Mouse (Mus musculus): ENCODE data around the gene Prdm2. TPM values are rescaled to one million over a fixed set of nuclear protein-coding genes. Genes with fewer than 3 reads are reported as not detected.
A peak's percentile ranks its signal among the peaks of the same experiment; 100 is the strongest.

The Prdm2 gene
- total and polyA plus RNA-seq, 2 experiments from 2014 or later, result 11.0 to 16.6 TPM

DNA sequence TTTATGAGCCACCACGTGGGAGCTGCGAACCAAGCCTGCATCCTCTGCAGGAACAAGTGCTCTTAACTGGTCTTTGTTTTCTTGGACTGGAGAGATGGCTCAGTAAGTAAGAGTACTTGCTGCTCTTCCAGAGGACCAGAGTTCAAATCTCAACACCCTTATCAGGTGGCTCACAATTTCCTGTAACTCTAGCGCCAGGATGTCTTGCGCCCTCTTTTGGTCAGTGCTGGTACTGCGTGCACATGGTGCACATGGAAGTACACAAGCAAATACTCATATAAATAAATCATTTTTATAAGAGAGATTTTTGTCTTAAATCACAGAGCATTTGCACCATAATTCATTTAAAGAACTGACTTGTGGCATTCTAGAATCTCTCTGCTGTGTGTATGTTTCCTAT lies 35.3 kb upstream of the Prdm2 start:
- DNase-seq (ENCODE audit: low spot score) (no peak), ATAC-seq (no peak)
- no peak overlapping the region for H3K4me2 ChIP-seq (ENCODE audit: low read depth, low read length)
- TF ChIP-seq CTCF (IDR thresholded peaks at IDR 0.05; ENCODE audit: low read depth), result peak; percentile 57
- no peaks in the 10 kb centered on the region for H3K4me1 ChIP-seq (ENCODE audit: insufficient read depth, low read length)
- no peaks in the 10 kb centered on the region for H3K9me3 ChIP-seq (ENCODE audit: low read length)
- H3K36me3 ChIP-seq (ENCODE audit: insufficient read depth, low read length), result no peaks in the 10 kb centered on the region
- 76% methylated on average over 5 of the region's 5 CpGs for WGBS
- no peak overlapping the region for H3K4me3 ChIP-seq (ENCODE audit: low read length)
- no peak overlapping the region for H3K27ac ChIP-seq
- H3K9ac ChIP-seq (replicated peaks; ENCODE audit: low read length), result no peak overlapping the region
- H3K27me3 ChIP-seq (ENCODE audit: insufficient read depth, low read length), result no peaks in the 10 kb centered on the region

DNA sequence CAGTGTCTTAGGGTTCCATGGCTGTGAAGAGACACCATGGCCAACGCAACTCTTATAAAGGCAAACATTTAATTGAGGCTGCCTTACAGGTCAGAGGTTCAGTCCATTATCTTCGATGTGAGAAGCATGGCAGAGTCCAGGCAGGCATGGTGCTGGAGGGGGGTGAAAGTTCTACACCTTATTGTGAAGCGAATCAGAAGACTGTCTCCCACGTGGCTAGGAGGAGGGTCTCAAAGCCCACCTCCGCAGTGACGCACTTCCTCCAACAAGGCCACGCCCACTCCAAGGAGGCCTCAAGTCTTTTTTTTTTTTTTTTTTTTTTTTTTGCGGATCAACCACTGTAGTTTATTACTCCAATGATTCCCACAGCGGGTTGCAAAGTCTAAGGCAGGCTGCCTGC lies 28.5 kb upstream of the Prdm2 start:
- TF ChIP-seq CTCF (IDR thresholded peaks at IDR 0.05; ENCODE audit: low read depth), result no peak
- Histone ChIP-seq H3K27ac (no peak overlapping the region), H3K27me3 (ENCODE audit: insufficient read depth, low read length) (no peaks in the 10 kb centered on the region), H3K4me1 (ENCODE audit: insufficient read depth, low read length) (no peaks in the 10 kb centered on the region), H3K9ac (replicated peaks; ENCODE audit: low read length) (no peak overlapping the region), H3K4me2 (ENCODE audit: low read depth, low read length) (no peak overlapping the region), H3K9me3 (ENCODE audit: low read length) (no peaks in the 10 kb centered on the region), H3K36me3 (ENCODE audit: insufficient read depth, low read length) (no peaks in the 10 kb centered on the region), H3K4me3 (ENCODE audit: low read length) (no peak overlapping the region)
- DNase-seq (ENCODE audit: low spot score), result no peak
- WGBS, result 82% methylated on average over 9 of the region's 9 CpGs
- no peak for ATAC-seq

DNA sequence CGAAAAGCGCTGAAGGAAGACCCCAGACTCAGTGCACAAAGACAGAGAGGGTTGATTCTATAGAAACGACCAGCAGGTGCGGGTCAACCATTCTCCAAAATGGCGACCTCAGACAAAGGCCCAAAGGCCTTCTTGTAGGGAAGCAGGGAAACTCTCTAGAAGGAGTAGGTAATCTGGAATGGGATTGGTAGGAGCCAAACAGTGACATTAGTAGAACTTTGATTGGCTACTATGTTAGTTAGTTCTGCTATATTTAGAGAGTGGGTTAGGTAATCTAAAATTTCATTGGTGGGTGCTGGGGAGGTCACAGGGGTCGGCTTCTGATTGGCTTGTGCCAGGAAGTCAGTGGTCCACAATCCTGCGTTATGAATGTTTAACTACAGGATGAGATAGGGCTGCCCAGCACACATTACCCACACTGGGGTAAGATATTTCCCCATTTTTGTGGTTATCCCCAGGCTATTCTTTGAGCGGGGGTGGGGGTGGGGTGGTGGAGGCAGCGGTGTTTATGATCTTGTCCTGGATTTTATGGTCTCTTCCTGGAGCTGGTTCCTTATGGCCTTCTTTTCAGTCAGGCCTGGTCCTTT lies 26.9 kb upstream of the Prdm2 start:
- ATAC-seq (no peak), DNase-seq (ENCODE audit: low spot score) (no peak)
- H3K4me2 ChIP-seq (ENCODE audit: low read depth, low read length), result no peak overlapping the region
- TF ChIP-seq CTCF (IDR thresholded peaks at IDR 0.05; ENCODE audit: low read depth), result no peak
- H3K9me3 ChIP-seq (ENCODE audit: low read length), result no peaks in the 10 kb centered on the region
- no peak overlapping the region for H3K27ac ChIP-seq
- WGBS, result 91% methylated on average over 9 of the region's 9 CpGs
- H3K9ac ChIP-seq (replicated peaks; ENCODE audit: low read length), result no peak overlapping the region
- H3K27me3 ChIP-seq (ENCODE audit: insufficient read depth, low read length), result no peaks in the 10 kb centered on the region
- no peaks in the 10 kb centered on the region for H3K4me1 ChIP-seq (ENCODE audit: insufficient read depth, low read length)
- H3K36me3 ChIP-seq (ENCODE audit: insufficient read depth, low read length), result no peaks in the 10 kb centered on the region
- no peak overlapping the region for H3K4me3 ChIP-seq (ENCODE audit: low read length)

DNA sequence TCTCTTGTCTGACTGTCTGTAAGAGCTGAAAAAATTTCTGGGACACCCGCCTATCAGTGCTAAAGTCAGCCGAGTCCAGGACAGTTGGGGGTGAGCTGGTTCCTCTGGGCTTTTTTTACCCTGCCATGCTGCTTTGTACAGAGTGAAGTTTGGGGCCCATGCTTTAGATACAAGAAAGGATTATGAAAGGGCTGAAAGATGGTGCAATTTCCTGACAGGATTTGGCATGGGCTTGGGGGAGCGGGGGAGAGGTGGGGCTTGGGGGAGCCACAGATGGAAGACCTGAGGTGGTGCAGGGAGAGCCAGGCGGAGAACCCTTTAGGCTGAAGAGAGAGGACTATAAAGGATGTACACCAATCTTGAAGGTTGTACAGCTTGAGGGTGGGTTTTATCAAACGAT lies 26.3 kb upstream of the Prdm2 start:
- ATAC-seq (peak; percentile 24; the same call in 1 of the 2 replicates), DNase-seq (ENCODE audit: low spot score) (no peak)
- H3K4me1 ChIP-seq (ENCODE audit: insufficient read depth, low read length), result no peaks in the 10 kb centered on the region
- no peak overlapping the region for H3K27ac ChIP-seq
- H3K9ac ChIP-seq (replicated peaks; ENCODE audit: low read length), result no peak overlapping the region
- no peaks in the 10 kb centered on the region for H3K36me3 ChIP-seq (ENCODE audit: insufficient read depth, low read length)
- H3K9me3 ChIP-seq (ENCODE audit: low read length), result no peaks in the 10 kb centered on the region
- no peak overlapping the region for H3K4me2 ChIP-seq (ENCODE audit: low read depth, low read length)
- TF ChIP-seq CTCF (IDR thresholded peaks at IDR 0.05; ENCODE audit: low read depth), result no peak
- H3K4me3 ChIP-seq (ENCODE audit: low read length), result no peak overlapping the region
- WGBS, result 90% methylated on average over 5 of the region's 5 CpGs
- H3K27me3 ChIP-seq (ENCODE audit: insufficient read depth, low read length), result no peaks in the 10 kb centered on the region

DNA sequence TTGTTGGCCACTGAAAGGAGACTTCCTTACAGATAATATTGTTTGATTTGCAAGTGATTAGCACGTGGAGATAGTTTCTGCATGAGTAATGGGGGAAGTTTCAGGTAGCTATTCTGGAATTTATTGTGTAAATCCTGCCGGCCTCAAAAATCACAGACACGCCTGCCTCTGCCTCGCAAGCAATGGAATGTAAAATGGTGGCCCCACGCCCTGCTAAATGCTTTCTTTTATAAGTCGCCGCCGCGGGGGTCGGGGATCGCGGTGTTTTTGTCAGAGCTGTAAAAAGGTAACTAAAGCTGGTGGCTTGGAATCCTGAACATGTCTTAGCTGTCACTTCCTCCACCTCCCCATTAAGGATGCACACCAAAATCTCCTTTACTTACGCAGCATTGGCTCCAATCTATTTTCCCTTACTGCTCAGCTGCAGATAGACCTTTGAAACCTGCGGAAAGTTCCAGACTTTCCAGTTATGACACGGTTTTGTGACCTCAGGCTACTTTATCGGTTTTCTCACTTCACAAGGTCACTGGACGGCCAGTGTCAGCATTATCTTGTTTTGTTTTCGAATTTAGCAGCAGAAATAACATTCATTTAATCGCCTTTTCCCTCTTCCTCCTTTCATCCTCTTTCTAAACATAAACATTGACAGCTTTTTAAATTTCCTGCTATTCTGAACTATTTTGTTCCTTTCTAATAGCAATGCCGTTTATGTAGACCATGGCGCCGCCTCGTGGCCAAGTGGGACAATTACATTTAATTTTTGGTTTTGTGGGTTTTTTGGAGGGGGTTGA lies 25.6 kb upstream of the Prdm2 start:
- 25% methylated on average over 23 of the region's 23 CpGs for WGBS
- no peak overlapping the region for H3K27ac ChIP-seq
- H3K9me3 ChIP-seq (ENCODE audit: low read length), result no peaks in the 10 kb centered on the region
- peak overlapping the region; percentile 38 for H3K4me2 ChIP-seq (ENCODE audit: low read depth, low read length)
- H3K4me1 ChIP-seq (ENCODE audit: insufficient read depth, low read length), result no peaks in the 10 kb centered on the region
- TF ChIP-seq CTCF (IDR thresholded peaks at IDR 0.05; ENCODE audit: low read depth), result peak; percentile 82
- DNase-seq (ENCODE audit: low spot score) (peak; percentile 56), ATAC-seq (no peak)
- H3K36me3 ChIP-seq (ENCODE audit: insufficient read depth, low read length), result no peaks in the 10 kb centered on the region
- no peaks in the 10 kb centered on the region for H3K27me3 ChIP-seq (ENCODE audit: insufficient read depth, low read length)
- H3K9ac ChIP-seq (replicated peaks; ENCODE audit: low read length), result no peak overlapping the region
- no peak overlapping the region for H3K4me3 ChIP-seq (ENCODE audit: low read length)

DNA sequence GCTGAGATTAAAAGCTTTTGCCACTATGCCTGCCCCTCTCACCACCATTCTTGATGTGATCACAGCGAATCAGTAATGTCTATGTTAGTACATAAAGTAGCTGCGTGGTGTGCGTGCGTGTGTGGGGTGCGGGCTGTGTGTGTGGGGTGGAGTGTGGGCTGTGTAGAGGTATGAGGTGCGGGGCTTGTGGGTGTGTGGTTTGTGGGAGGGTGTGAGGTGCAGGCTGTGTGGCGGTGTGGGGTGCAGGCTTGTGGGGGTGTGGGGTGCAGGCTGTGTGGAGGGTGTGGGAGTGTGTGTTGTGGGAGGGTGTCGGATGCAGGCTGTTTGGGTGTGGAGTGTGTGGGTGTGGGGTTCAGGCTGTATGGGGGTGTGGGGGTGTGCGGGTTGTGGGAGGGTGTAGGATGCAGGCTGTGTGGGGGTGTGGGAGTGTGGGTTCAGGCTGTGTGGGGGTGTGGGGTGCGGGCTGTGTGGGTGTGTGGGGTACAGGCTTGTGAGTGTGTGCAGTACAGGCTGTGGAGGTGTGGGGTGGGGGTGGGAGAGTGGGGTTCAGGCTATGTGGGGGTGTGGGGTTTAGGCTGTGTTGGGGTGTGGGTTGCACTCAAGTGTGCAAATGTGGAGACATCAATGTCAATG lies 19.1 kb upstream of the Prdm2 start:
- DNase-seq (ENCODE audit: low spot score) (no peak), ATAC-seq (peak; percentile 35; the same call in 1 of the 2 replicates)
- no peaks in the 10 kb centered on the region for H3K9me3 ChIP-seq (ENCODE audit: low read length)
- no peaks in the 10 kb centered on the region for H3K27me3 ChIP-seq (ENCODE audit: insufficient read depth, low read length)
- no peak for TF ChIP-seq CTCF (IDR thresholded peaks at IDR 0.05; ENCODE audit: low read depth)
- H3K4me2 ChIP-seq (ENCODE audit: low read depth, low read length), result no peak overlapping the region
- no peak overlapping the region for H3K4me3 ChIP-seq (ENCODE audit: low read length)
- no peak overlapping the region for H3K27ac ChIP-seq
- H3K36me3 ChIP-seq (ENCODE audit: insufficient read depth, low read length), result no peaks in the 10 kb centered on the region
- 94% methylated on average over 10 of the region's 10 CpGs for WGBS
- no peak overlapping the region for H3K9ac ChIP-seq (replicated peaks; ENCODE audit: low read length)
- no peaks in the 10 kb centered on the region for H3K4me1 ChIP-seq (ENCODE audit: insufficient read depth, low read length)

All from hindbrain, postnatal 0 days (tissue).